9 mouse cellular contexts compared by ENCODE assay signal in the genomic region with DNA sequence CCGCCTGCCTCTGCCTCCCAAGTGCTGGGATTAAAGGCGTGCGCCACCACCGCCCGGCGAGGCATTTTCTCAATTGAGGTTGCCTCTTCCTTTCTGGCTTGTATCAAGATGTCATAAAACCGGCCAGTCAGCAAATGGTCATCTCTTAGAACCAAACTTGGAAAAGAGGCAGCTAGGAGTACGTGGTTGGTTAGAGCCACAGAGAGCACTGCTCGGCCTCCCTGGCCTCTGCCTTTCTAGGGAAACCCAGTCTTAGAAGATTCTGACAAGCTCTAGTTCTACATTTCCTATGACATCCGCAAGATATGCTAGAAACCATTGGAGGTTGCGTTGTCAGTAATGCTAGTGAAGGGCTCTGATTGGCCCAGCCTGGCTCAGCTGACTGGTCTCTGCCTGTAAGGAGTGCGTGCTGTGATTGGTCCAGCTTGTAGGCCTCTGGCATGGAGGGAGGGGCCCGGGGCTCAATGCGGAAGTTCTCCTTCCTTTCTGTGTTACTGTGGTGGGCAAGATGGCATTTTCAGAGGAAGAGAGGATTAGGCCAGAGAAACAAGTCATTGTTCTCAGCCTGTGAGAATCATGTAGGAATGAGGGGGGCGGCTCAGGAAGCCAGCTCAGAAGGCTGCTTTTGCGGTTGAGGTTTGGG. TPM values are rescaled to one million over a fixed set of nuclear protein-coding genes. Genes with fewer than 3 reads are reported as not detected.
A peak's percentile ranks its signal among the peaks of the same experiment; 100 is the strongest.
DNase-seq lines count a peak whose midpoint lies in the region; ATAC-seq and TF ChIP-seq lines count a peak whose summit lies in the region.
"Had no signal": no experiment of that assay in that cellular context is flagged by ENCODE, and none has a peak within 500 bp of the region (broad histone marks: within the 10 kb centered on the region; RNA-seq: fewer than 3 reads in every experiment).

No protein-coding gene starts in this region.

- no peak overlapping the region for H3K9ac ChIP-seq in intestine, embryonic 15.5 days
- no peak overlapping the region for H3K9ac ChIP-seq in intestine, postnatal 0 days (ENCODE audit: low read depth, low read length)
- H3K9ac ChIP-seq in ES-E14 (ENCODE audit: insufficient read depth, low read depth, low read length, poor library complexity, severe bottlenecking): 0 out of 2 replicates have a peak overlapping the region, but pooled peaks have one; percentile 36
- H3K9ac ChIP-seq in forebrain, embryonic 15.5 days (replicated peaks): no peak overlapping the region
- H3K9ac ChIP-seq in liver, embryonic 13.5 days: no peak overlapping the region

- TF ChIP-seq CTCF in intestine, postnatal 0 days (IDR thresholded peaks at IDR 0.05; ENCODE audit: low read depth): no peak

- 0 out of 2 replicates have a peak, but pooled peaks cover 10% of the 10 kb centered on the region for H3K4me1 ChIP-seq in intestine, embryonic 15.5 days (replicated peaks)
- H3K4me1 ChIP-seq in intestine, postnatal 0 days (replicated peaks; ENCODE audit: control insufficient read depth, insufficient read depth, low read length): no peaks in the 10 kb centered on the region
- H3K4me1 ChIP-seq in ES-E14 (ENCODE audit: control insufficient read depth in 2 of 2, insufficient read depth in 2 of 2, low read length in 2 of 2, poor library complexity in 1 of 2): peaks cover 0 to 6% of the 10 kb centered on the region in 2 experiments; a peak in 2 of 4 replicates
- no peaks in the 10 kb centered on the region for H3K4me1 ChIP-seq in forebrain, embryonic 15.5 days
- H3K4me1 ChIP-seq in liver, embryonic 13.5 days (replicated peaks): peaks cover 6% of the 10 kb centered on the region; the same call in 1 of the 2 replicates

- H3K4me3 ChIP-seq in intestine, embryonic 15.5 days (replicated peaks): no peak overlapping the region
- no peak overlapping the region for H3K4me3 ChIP-seq in intestine, postnatal 0 days (ENCODE audit: low read depth, low read length)
- peak overlapping the region; percentile 20 to 64; a peak in 3 of 4 replicates for H3K4me3 ChIP-seq in ES-E14 (ENCODE audit: insufficient read depth in 1 of 2, low read depth in 1 of 2, low read length in 2 of 2, poor library complexity in 1 of 2, severe bottlenecking in 1 of 2)
- H3K4me3 ChIP-seq in forebrain, embryonic 15.5 days: no peak overlapping the region
- H3K4me3 ChIP-seq in liver, embryonic 13.5 days (replicated peaks): no peak overlapping the region

- H3K36me3 ChIP-seq in intestine, embryonic 15.5 days: no peaks in the 10 kb centered on the region
- H3K36me3 ChIP-seq in intestine, postnatal 0 days (ENCODE audit: control insufficient read depth, insufficient read depth): no peaks in the 10 kb centered on the region; the same call in 1 of the 2 replicates
- no peaks in the 10 kb centered on the region for H3K36me3 ChIP-seq in ES-E14 (ENCODE audit: control insufficient read depth, insufficient read depth, low read length, poor library complexity, severe bottlenecking)
- no peaks in the 10 kb centered on the region for H3K36me3 ChIP-seq in forebrain, embryonic 15.5 days
- H3K36me3 ChIP-seq in liver, embryonic 13.5 days: 0 out of 2 replicates have a peak, but pooled peaks cover 5% of the 10 kb centered on the region

- no peak overlapping the region for H3K4me2 ChIP-seq in intestine, embryonic 15.5 days (replicated peaks)
- no peak overlapping the region for H3K4me2 ChIP-seq in intestine, postnatal 0 days (replicated peaks; ENCODE audit: low read depth)
- no peak overlapping the region for H3K4me2 ChIP-seq in forebrain, embryonic 15.5 days (replicated peaks)
- H3K4me2 ChIP-seq in liver, embryonic 13.5 days: 0 out of 2 replicates have a peak overlapping the region, but pooled peaks have one; percentile 5

- ATAC-seq in intestine, embryonic 15.5 days: 0 out of 2 replicates have a peak, but pooled peaks have one; percentile 39
- no peak for ATAC-seq in intestine, postnatal 0 days
- peak; percentile 63; the same call in 1 of the 2 replicates for ATAC-seq in forebrain, embryonic 15.5 days (replicated peaks)
- peak; percentile 72 for ATAC-seq in liver, embryonic 13.5 days (ENCODE audit: low read depth)

- no peak overlapping the region for H3K27ac ChIP-seq in intestine, embryonic 15.5 days
- no peak overlapping the region for H3K27ac ChIP-seq in intestine, postnatal 0 days (ENCODE audit: low read depth, low read length)
- no peak overlapping the region; the same call in 1 of the 2 replicates for H3K27ac ChIP-seq in ES-E14 (ENCODE audit: insufficient read depth, low read depth, low read length, poor library complexity, severe bottlenecking)
- H3K27ac ChIP-seq in forebrain, embryonic 15.5 days (replicated peaks): no peak overlapping the region
- H3K27ac ChIP-seq in liver, embryonic 13.5 days: no peak overlapping the region

- no peaks in the 10 kb centered on the region for H3K27me3 ChIP-seq in intestine, embryonic 15.5 days (replicated peaks)
- H3K27me3 ChIP-seq in intestine, postnatal 0 days (replicated peaks; ENCODE audit: control insufficient read depth, insufficient read depth, low read length): no peaks in the 10 kb centered on the region
- H3K27me3 ChIP-seq in forebrain, embryonic 15.5 days: no peaks in the 10 kb centered on the region
- H3K27me3 ChIP-seq in liver, embryonic 13.5 days: no peaks in the 10 kb centered on the region

- DNase-seq in ES-E14 (ENCODE audit: low read depth, low spot score): peak; percentile 58
- peak; percentile 38 for DNase-seq in liver, embryonic 13.5 days
- peak; percentile 50 to 61 for DNase-seq in natural killer cell, adult 2 months (ENCODE audit: low spot score in 2 of 2)
- no peak for DNase-seq in urinary bladder, postnatal 10 days (ENCODE audit: low spot score)
- no peak for DNase-seq in ovary, postnatal 14 days (ENCODE audit: low spot score)

- H3K9me3 ChIP-seq in intestine, embryonic 15.5 days: no peaks in the 10 kb centered on the region
- H3K9me3 ChIP-seq in intestine, postnatal 0 days (ENCODE audit: control insufficient read depth): no peaks in the 10 kb centered on the region
- no peaks in the 10 kb centered on the region for H3K9me3 ChIP-seq in ES-E14 (ENCODE audit: control insufficient read depth, insufficient read depth, low read depth, low read length)
- H3K9me3 ChIP-seq in forebrain, embryonic 15.5 days: no peaks in the 10 kb centered on the region
- H3K9me3 ChIP-seq in liver, embryonic 13.5 days (replicated peaks): no peaks in the 10 kb centered on the region

- in situ Hi-C loops in ES-E14 (cut with MboI; ENCODE audit: low sequenced_read_pairs in 2 of 2, unreplicated experiment in 2 of 2): no loop called here

- WGBS in intestine, embryonic 15.5 days: 83% methylated on average over 16 of the region's 16 CpGs
- 88% methylated on average over 16 of the region's 16 CpGs for WGBS in intestine, postnatal 0 days
- WGBS in forebrain, embryonic 15.5 days: 78% methylated on average over 16 of the region's 16 CpGs
- WGBS in liver, embryonic 13.5 days (ENCODE audit: insufficient replicate concordance): 71% methylated on average over 16 of the region's 16 CpGs

TF ChIP-seq in ES-E14, 5 proteins besides CTCF, POLR2A, EP300 and RAD21:
- TF ChIP-seq MAFK (IDR thresholded peaks at IDR 0.05; ENCODE audit: insufficient read depth, low read depth, low read length): peak; percentile 64; the same call in 1 of the 2 replicates
- no peak for TF ChIP-seq HCFC1 (IDR thresholded peaks at IDR 0.05; ENCODE audit: borderline replicate concordance, insufficient read depth, low read length)
- TF ChIP-seq CHD2 (IDR thresholded peaks at IDR 0.05; ENCODE audit: low read depth, low read length): peak; percentile 70; the same call in 1 of the 2 replicates
- no peak for TF ChIP-seq ZC3H11A (IDR thresholded peaks at IDR 0.05; ENCODE audit: borderline replicate concordance, low read depth, low read length)
- TF ChIP-seq ZNF384 (IDR thresholded peaks at IDR 0.05; ENCODE audit: low read depth, low read length): no peak
TF ChIP-seq in ES-E14: peak in this region for 2.

RNA-seq across cellular contexts. Expression of gene Stk10, which starts 47.3 kb away (rescaled TPM):
- 3.6 and 4.3 TPM in 2 replicates for polyA plus RNA-seq in intestine, embryonic 15.5 days (2015; fragmentation: Nextera tagmentation; extraction: Ambion mirVana)
- polyA plus RNA-seq in intestine, postnatal 0 days (2015; fragmentation: Nextera tagmentation; extraction: Ambion mirVana): 2.6 and 2.7 TPM in 2 replicates
- 8.3 and 9.8 TPM in 2 replicates for total RNA-seq in ES-E14 (2012; rRNA removed)
- polyA plus RNA-seq in forebrain, embryonic 15.5 days (2015; fragmentation: Nextera tagmentation; extraction: Ambion mirVana): 1.4 and 2.1 TPM in 2 replicates
- polyA plus RNA-seq in liver, embryonic 13.5 days (2015; fragmentation: Nextera tagmentation; extraction: Ambion mirVana): 3.0 and 4.5 TPM in 2 replicates

RNA-seq across cellular contexts. Expression of gene Efcab9, which starts 48.5 kb away (rescaled TPM):
- polyA plus RNA-seq in intestine, embryonic 15.5 days (2015; fragmentation: Nextera tagmentation; extraction: Ambion mirVana): 0.35 and 0.64 TPM in 2 replicates
- polyA plus RNA-seq in intestine, postnatal 0 days (2015; fragmentation: Nextera tagmentation; extraction: Ambion mirVana): 0.21 and 0.58 TPM in 2 replicates
- 0.32 and 0.40 TPM in 2 replicates for total RNA-seq in ES-E14 (2012; rRNA removed)
- 0.55 TPM in 1 of 2 replicates, not detected in the other for polyA plus RNA-seq in forebrain, embryonic 15.5 days (2015; fragmentation: Nextera tagmentation; extraction: Ambion mirVana)
- polyA plus RNA-seq in liver, embryonic 13.5 days (2015; fragmentation: Nextera tagmentation; extraction: Ambion mirVana): 0.46 and 0.74 TPM in 2 replicates
- polyA plus RNA-seq: small intestine, adult 2 months had no signal

Comparison
In these comparisons a context has a peak if more than half of its experiments do, and no peak if none do; other contexts are left out.
1. H3K4me3 ChIP-seq: peak in ES-E14 (2 of 2); none in intestine, embryonic 15.5 days (single experiment), intestine, postnatal 0 days (single experiment), forebrain, embryonic 15.5 days (single experiment) and liver, embryonic 13.5 days (single experiment).
2. DNase-seq: peak in ES-E14 (single experiment), liver, embryonic 13.5 days (single experiment) and natural killer cell, adult 2 months (2 of 2); none in urinary bladder, postnatal 10 days (single experiment) and ovary, postnatal 14 days (single experiment).